Mouse (Mus musculus): Measurements from ENCODE around the gene Nos1ap.

Nos1ap gene

DNA sequence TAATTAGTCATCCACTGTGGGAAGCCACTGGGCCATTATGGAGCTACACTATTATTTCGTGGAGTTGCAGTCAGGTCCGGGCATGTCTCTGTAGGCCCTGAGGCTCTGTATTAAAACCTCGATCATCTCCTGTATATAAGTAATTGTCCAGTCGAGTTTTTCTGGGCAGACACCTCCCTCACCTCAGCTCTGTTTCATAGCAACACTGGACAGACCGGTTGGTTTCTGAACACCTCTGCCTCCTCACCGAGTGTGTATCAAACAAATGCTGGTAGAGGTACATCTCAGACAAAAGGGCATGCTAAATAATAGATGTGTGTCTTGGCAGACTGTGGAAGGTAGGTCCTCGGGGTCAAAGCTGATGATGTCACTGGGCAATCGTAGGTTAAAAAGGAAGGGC is 182.7 kb downstream of the Nos1ap start:
- no peak for DNase-seq

DNA sequence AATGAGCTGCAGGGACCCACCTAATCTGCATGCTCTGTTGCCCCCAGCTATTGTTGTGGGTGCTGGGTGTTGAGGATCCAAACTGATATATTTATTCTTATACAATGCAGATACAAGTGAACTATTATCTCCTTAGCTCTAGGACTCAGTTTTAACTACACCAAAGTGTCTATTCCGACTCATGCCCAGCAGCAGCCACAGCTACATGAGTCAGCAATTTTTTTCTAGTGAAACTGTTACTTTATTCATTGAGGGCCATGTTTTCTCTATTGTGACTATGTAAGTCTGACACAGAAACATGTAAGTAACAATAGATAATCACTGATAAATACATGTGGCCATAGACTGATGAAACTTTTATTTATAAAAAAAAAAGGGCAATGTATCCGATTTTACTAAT is 184.5 kb downstream of the Nos1ap start:
- DNase-seq: no peak

GRCm38 (mm10) chr1:170402682-170403081 is 187.0 kb downstream of the Nos1ap start:
- DNase-seq: no peak

DNA sequence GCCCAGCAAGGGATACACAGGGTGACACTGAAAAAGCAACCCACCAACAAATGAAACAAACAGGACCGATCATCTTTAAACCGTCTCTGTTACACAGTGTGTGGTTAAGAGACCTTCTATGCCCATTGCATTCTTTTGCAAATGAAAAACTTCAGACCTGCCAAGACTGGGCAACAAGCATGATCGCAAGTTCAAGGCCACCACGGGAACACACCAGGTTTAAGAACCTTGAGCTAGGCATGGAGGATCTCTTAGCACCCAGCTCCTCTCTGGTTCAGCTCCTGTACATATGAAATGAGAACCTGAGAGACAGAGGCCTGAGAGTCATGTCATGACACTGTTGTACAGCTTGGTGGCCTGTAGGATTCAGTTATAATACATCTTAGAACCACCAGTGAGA is 190.8 kb downstream of the Nos1ap start:
- no peak for DNase-seq

GRCm38 (mm10) chr1:170395101-170395500 is 194.6 kb downstream of the Nos1ap start:
- DNase-seq: no peak

- DNase-seq: no peak
These were observed 195.0 kb downstream of the Nos1ap start for GRCm38 (mm10) chr1:170394641-170395040.

DNA sequence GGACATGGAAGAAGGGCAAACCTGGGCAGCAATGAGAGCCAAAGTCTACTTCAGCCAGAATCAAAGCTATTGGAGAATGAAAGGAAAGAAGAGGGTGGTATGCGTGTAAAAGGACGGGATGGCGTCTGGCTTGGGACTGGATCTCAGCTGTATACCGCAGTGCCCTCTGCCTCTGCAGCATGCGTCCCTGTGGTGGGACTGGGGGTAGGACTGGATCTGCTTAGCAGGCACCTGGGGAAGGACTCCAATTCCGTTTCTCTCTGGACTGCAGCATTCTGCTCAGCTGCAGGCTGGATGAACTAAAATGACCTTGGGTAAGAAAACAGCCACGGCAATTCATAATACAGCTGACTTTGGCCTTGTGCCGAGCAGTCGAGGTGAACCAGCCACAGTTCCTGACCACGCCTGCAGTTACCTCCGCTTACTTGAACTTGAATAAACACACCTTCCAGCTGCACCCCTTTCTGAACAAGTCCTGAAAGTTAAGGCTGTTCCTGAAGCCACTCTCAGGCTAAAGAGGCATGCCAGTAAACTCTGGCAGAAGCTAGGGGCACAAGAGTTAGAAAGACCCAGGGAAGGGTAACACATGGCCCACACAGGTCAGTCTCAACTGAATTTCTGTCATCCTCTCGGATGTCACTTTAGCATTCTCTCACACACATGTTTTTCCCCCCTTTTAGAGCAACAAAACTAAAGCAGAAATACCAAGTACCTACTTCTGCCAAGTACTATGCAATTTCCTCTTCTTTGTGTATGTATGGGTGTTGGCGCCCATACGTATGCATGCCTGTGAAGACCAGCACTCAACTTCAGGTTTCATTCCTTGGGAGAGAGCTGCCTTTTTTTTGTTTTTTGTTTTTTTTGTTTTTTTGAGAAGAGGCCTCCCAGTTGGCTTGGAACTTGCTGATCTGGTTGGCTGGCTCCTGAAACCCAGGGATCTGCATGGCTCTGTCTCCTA is 196.6 kb downstream of the Nos1ap start:
- no peak for DNase-seq

GRCm38 (mm10) chr1:170387180-170387912 is 202.3 kb downstream of the Nos1ap start:
- no peak for DNase-seq

GRCm38 (mm10) chr1:170385416-170385815 is 204.2 kb downstream of the Nos1ap start:
- DNase-seq: no peak

DNA sequence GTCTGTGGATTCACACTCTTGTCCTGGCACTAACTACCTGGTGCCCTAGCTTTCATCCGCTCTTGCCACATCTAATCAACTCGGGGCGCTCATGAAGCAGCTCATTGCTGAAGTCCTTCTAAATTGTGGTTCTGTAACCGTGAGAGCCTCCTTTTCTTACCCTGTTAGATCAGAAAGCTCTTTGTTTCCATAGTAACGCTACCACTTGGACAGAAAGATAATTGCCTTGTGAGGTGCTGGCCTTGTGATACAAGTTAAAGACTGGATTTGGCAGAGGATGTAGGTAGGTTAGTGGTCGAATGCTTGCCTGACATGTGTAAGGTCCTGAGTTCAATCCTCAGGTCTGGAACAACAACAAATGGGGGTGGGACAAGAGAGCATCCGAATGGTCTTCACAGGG is 206.1 kb downstream of the Nos1ap start:
- no peak for DNase-seq

DNA sequence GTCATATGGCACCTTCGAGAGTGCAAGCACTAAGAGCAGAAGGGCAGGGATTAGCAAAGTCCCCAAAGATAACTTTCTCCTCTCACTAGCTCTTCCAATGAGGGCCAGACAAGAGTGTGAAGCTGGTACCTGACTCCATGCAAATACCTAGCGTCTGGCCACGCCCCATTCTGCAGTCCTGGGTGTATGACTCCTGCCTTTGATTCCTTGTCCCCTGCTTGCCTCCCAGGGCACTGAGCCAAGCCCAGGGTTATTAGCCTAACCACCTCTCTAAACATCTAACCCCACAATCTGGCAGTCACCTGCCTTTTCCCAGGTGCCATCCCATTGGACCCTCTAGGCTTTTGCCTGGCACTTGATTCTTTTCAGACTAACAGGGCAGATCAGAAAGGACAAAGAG is 208.2 kb downstream of the Nos1ap start:
- DNase-seq: no peak

- no peak for DNase-seq
These were observed 209.2 kb downstream of the Nos1ap start for GRCm38 (mm10) chr1:170380505-170380904.

- no peak for DNase-seq
These were observed 213.9 kb downstream of the Nos1ap start for GRCm38 (mm10) chr1:170375721-170376120.

- DNase-seq: no peak
These were observed 215.9 kb downstream of the Nos1ap start for GRCm38 (mm10) chr1:170373750-170374149.

DNA sequence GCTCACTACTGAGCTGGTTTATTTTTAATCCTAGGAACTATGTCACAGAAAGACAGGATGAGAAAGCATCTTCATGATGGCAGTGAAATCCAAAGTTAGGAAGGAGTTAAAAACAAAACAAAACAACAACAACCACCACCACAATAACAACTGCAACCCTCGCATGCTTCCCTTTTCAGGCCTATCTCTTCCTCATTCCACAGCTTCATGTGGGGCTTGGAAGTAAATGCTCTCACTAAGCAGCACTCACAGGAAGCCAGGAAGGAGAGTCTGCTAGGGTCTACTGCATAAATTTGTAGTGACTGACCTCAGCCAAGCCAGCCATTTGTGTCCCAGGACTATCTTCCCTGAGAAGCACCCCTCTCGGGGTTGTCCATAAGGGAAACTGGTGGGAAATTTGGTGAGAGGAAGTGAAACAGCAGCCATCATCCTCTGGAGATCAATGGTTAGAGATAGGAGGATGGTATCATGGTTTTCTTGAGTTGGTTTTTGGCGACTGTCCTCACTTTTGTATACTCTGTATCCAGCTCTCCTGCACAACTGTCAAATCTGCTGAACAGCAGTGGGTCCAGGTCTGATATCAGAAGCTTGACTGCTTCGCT is 218.4 kb downstream of the Nos1ap start:
- DNase-seq: no peak

GRCm38 (mm10) chr1:170368864-170369263 is 220.8 kb downstream of the Nos1ap start:
- DNase-seq: no peak

GRCm38 (mm10) chr1:170366981-170367700 is 222.5 kb downstream of the Nos1ap start:
- DNase-seq: no peak

GRCm38 (mm10) chr1:170363746-170364145 is 225.9 kb downstream of the Nos1ap start:
- DNase-seq: no peak

DNA sequence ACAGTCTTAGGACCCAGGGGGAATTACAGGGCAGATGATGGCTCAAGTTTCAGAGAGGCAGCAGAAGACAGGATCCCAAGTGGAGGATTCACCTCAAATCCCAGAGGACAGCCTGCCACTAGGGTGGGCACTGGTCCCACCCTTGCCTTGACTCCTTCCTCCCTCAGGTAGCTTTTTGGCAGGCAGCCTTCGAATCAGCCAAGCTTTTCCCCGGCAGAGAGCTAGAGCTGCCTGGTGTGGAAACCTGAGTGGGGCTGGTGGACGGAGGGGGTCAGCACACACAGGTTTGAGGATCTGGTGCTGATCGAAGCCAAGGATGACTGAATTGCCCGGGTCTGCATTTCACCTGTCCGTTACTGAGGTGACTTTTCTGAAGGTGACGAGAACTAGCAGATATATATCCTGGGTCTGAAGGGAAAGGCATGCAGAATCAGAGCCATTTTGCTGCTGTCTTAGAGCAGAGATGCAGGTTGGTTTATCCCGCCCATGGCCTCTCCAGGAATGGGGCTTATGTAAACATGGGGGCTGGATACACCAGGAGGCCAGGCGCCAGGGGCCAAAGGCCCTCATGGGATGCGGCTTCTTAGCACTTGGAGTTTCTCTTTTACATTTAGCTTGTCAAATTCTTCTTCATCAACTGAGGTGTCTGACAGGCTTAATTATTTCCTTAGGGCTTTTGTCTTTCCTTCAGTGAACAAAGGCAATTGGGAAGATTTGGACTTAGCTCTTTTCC is 229.3 kb downstream of the Nos1ap start:
- no peak for DNase-seq

- DNase-seq: peak; percentile 13 to 29
These were observed 236.3 kb downstream of the Nos1ap start for GRCm38 (mm10) chr1:170353335-170353734.

- no peak for DNase-seq
These were observed 238.6 kb downstream of the Nos1ap start for GRCm38 (mm10) chr1:170351080-170351479.

- DNase-seq: no peak
These were observed 243.4 kb downstream of the Nos1ap start for GRCm38 (mm10) chr1:170346266-170346665.

All from cerebellum, postnatal 36 days (tissue).